Mouse (Mus musculus) layer of hippocampus, adult 18-20 months (tissue): ENCODE measurements at regions not wholly inside any gene's neighbourhood (a gene's known extent, or its start where the extent isn't known, plus 50 kb on each side); places are given as distances from the start of the nearest gene placed in this dataset.

Source experiments
- DNase-seq, 2 experiments: peaks; one replicate each; pipeline ENCODE4 v3.0.0; 2022; ENCODE audit warnings: low spot score in 2 of 2

GRCm38 (mm10) chr6:126588761-126589160, 53.5 kb upstream of the Kcna5 start:
- no peak for DNase-seq

DNA sequence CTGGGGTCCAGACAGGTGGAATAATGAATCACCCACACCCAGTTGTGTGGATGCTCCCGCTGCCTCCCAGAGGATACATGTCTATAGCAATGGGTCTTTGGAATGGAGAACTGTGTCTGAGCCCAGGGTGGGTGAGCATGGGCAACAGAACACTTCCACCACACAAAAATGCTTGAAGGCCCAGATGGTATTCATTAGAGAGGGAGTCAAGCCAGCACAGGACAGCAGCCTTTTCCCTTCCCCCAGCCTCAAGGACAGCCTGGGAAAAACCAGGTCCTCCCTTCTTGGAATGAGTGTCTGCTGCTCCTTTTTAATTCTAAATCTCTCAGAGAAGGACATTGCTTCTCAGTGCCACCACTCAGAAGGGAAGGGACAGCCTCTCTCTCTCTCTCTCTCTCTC, 52.3 kb upstream of the Kcna5 start:
- DNase-seq = no peak

- peak; percentile 86 to 95 for DNase-seq
These were observed 50.6 kb upstream of the Kcna5 start for GRCm38 (mm10) chr6:126585813-126586212.
